Mouse (Mus musculus) heart, adult 2 months (tissue): ENCODE results near the gene Klrb1b.
A peak's percentile ranks its signal among the peaks of the same experiment; 100 is the strongest.

Experiments used
- CTCF ChIP-seq: fragments of 200-600 bp; IDR thresholded peaks from 2 replicates; pipeline ENCODE4 v1.8.1; 2022; ENCODE audit warnings: antibody characterized with exemption, mild to moderate bottlenecking, moderate library complexity
- EP300 ChIP-seq: fragments of 200-500 bp; IDR thresholded peaks from 2 replicates; pipeline ENCODE4 v1.6.1; 2011; ENCODE audit warnings: low read depth, low read length, control low read depth; ENCODE audit not compliant: insufficient read depth

DNA sequence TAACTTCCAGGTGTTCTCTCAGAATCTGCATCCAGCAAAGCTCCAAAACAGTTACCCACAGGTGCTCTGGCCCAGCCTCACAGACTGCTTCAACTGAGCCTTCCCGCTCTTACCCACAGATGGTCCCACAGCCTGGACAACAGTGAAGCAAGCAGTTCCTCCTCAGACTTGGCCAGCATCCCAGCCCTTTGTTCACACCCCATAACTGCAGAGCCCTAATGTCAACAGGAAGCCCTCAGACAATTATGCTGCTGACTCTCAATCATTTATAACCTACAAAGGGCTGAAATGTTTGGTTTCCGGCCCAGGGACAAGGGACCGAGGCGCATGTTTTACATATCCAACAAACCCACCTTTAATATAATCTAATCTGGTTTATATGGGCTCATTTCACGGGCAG, 30.1 kb upstream of the Klrb1b start:
- peak; percentile 11; the same call in 1 of the 2 replicates for TF ChIP-seq CTCF
- TF ChIP-seq EP300 = peak; percentile 80
